Mouse (Mus musculus): ENCODE data around the gene Tcf19. TPM values are rescaled to one million over a fixed set of nuclear protein-coding genes. Genes with fewer than 3 reads are reported as not detected.
A peak's percentile ranks its signal among the peaks of the same experiment; 100 is the strongest.

The Tcf19 gene
- polyA plus RNA-seq, 1 experiment from 2014 or later, result 34.1 TPM

DNA sequence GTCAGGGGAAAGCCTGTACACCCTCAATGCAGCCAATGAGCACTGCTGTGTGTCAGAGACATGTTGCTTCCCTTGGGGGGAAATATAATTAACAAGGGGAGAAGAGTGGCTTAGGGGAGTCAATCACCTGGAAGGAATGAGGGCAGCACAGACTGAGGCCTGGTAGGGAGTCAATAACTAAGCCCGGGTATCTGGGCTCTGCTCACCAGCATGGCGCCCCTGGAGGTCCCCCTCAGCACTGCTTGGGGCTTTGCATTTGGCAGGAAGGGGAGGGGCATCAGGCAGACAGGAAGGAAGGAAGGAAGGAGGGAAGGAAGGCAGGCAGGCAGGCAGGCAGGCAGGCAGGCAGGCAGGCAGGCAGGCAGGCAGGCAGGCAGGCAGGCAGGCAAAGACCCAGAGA lies 30.8 kb upstream of the Tcf19 start:
- no peak overlapping the region for H3K9ac ChIP-seq
- H3K36me3 ChIP-seq, result no peaks in the 10 kb centered on the region
- H3K4me3 ChIP-seq, result no peak overlapping the region
- no peaks in the 10 kb centered on the region for H3K27me3 ChIP-seq (replicated peaks)
- no peaks in the 10 kb centered on the region for H3K9me3 ChIP-seq
- no peak for ATAC-seq (ENCODE audit: low FRiP score, low read depth)
- no peak overlapping the region for H3K27ac ChIP-seq
- no peak overlapping the region for H3K4me2 ChIP-seq (replicated peaks)
- peaks cover 4% of the 10 kb centered on the region for H3K4me1 ChIP-seq
- WGBS, result 62% methylated on average over 2 of the region's 2 CpGs

DNA sequence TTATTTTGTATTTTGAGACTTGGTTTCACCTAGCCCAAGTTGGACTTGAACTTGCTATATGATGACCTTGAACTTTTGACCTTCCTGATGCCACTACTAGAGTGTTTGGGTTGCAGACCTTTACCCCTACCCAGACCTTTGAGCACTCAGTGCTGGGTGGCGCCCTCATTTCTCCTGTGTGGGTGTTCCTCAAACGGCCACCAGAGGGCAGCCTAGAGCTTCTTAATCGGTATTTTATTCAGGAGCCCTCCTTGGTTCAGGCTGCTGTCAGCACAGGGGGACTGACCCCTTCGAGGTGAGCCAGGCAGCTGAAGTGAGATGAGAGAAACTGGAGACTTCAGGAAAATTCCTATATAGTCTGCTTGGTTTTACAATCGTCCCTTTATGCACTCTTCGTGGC lies 28.1 kb upstream of the Tcf19 start:
- H3K9me3 ChIP-seq, result no peaks in the 10 kb centered on the region
- 38% methylated on average over 6 of the region's 6 CpGs for WGBS
- no peak overlapping the region for H3K9ac ChIP-seq
- peaks cover 4% of the 10 kb centered on the region for H3K4me1 ChIP-seq
- no peak for ATAC-seq (ENCODE audit: low FRiP score, low read depth)
- no peaks in the 10 kb centered on the region for H3K27me3 ChIP-seq (replicated peaks)
- no peaks in the 10 kb centered on the region for H3K36me3 ChIP-seq
- no peak overlapping the region for H3K4me2 ChIP-seq (replicated peaks)
- no peak overlapping the region for H3K4me3 ChIP-seq
- no peak overlapping the region for H3K27ac ChIP-seq

DNA sequence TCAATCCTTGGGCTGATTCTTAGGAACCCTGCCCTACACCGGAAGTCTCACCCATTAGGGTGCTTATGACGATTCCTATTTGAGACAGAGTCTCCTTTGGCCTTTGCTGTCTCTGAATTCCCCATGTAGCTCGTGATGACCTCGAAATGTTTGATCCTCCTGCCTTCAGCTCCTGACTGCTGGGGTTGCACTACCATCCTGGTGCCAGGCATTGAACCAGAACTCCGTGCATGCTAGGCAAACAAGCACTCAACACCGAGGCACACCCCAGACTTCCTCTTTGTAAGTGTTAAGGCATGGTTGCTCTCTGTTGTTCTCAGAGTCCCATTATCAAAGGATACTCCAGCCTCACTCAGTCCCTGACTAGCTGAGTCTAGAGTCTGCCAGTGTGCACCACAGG lies 27.4 kb upstream of the Tcf19 start:
- no peaks in the 10 kb centered on the region for H3K9me3 ChIP-seq
- no peaks in the 10 kb centered on the region for H3K27me3 ChIP-seq (replicated peaks)
- WGBS, result 85% methylated on average over 6 of the region's 6 CpGs
- ATAC-seq (ENCODE audit: low FRiP score, low read depth), result no peak
- no peak overlapping the region for H3K9ac ChIP-seq
- no peaks in the 10 kb centered on the region for H3K36me3 ChIP-seq
- no peak overlapping the region for H3K4me2 ChIP-seq (replicated peaks)
- H3K27ac ChIP-seq, result no peak overlapping the region
- peaks cover 4% of the 10 kb centered on the region for H3K4me1 ChIP-seq
- H3K4me3 ChIP-seq, result no peak overlapping the region

DNA sequence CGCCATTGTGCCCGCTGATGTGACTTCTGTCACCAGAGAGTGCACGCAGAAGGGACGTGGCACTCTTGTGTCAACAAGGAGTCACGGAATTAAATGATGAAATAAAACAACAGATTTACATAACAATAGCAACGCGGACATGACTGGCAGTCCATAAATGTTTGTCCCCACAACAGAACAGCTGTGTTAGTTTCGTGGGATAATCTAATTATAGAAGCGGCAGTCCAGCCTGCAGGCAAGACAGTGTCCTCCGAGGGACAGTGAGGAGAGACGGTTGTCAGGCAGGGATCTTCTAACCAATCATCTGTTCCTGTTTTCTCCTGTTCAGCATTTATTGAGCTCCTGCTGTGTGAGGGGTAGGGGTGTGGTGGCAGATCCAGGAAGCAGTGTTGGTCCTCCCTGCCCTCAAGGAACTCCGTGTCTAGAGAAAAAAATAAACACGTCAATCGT lies 26.8 kb upstream of the Tcf19 start:
- no peaks in the 10 kb centered on the region for H3K27me3 ChIP-seq (replicated peaks)
- peak overlapping the region; percentile 15; the same call in 1 of the 2 replicates for H3K4me2 ChIP-seq (replicated peaks)
- 28% methylated on average over 14 of the region's 14 CpGs for WGBS
- peaks cover 4% of the 10 kb centered on the region for H3K4me1 ChIP-seq
- H3K9me3 ChIP-seq, result no peaks in the 10 kb centered on the region
- no peak overlapping the region for H3K9ac ChIP-seq
- no peaks in the 10 kb centered on the region for H3K36me3 ChIP-seq
- H3K4me3 ChIP-seq, result no peak overlapping the region
- no peak overlapping the region for H3K27ac ChIP-seq
- peak; percentile 65 for ATAC-seq (ENCODE audit: low FRiP score, low read depth)

DNA sequence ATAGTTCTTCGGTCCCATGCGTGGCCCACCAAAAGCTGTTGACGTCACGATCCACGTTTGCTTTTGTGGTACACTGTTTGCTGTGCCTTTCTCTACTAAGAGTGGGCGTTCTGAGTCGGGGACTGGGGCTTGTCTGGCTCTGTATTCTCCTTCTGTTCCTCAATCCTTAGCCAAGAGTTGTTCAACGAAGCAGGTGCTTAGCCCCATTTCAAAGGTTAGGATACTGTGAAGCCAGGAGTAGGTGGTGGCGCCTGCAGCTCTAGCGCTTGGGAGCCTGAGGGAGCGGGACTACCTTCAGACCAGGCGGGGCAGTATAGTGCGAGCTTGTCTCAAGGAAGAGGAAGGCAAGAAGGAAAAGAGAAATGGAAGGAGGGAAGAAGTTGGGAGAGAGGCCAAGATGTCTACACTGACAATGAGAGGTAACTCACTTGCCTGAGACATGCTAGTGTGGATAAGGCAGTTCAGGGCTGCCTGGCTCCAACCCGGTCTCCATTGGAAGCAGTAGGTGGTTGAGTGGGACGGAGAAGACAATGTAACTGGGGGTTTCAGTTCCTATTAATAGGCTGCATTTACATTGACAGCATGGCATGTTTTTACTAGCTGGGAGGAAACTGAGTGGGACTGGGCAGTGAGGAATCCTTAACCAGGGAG lies 26.3 kb upstream of the Tcf19 start:
- 0 out of 2 replicates have a peak overlapping the region, but pooled peaks have one; percentile 0 for H3K27ac ChIP-seq
- H3K4me3 ChIP-seq, result no peak overlapping the region
- peak; percentile 48 for ATAC-seq (ENCODE audit: low FRiP score, low read depth)
- peak overlapping the region; percentile 15; the same call in 1 of the 2 replicates for H3K4me2 ChIP-seq (replicated peaks)
- H3K36me3 ChIP-seq, result no peaks in the 10 kb centered on the region
- H3K27me3 ChIP-seq (replicated peaks), result no peaks in the 10 kb centered on the region
- no peak overlapping the region for H3K9ac ChIP-seq
- H3K4me1 ChIP-seq, result peaks cover 4% of the 10 kb centered on the region
- H3K9me3 ChIP-seq, result no peaks in the 10 kb centered on the region
- 79% methylated on average over 15 of the region's 15 CpGs for WGBS

DNA sequence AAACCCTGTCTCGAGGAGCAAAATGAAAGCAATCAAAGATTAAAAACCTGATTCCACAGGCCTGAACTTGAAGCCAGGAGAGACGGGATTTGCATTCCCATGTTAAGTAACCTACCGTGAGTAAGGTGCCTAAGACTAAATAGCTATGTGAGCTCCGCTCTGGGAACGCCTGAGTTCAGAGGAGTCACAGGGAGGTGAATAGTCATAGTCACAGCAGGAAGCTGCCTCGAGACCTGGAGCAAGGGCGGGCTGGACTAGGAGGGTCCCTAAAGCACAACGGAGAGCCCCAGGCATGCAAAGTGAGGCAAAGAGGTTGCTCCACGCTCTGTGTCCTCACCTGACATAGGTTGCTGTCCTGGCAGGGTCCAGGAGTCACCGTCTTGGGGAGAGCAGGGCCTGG lies 22.9 kb upstream of the Tcf19 start:
- Histone ChIP-seq H3K36me3 (no peaks in the 10 kb centered on the region), H3K9ac (no peak overlapping the region), H3K4me2 (replicated peaks) (no peak overlapping the region), H3K9me3 (no peaks in the 10 kb centered on the region), H3K4me1 (no peaks in the 10 kb centered on the region), H3K4me3 (no peak overlapping the region), H3K27me3 (replicated peaks) (no peaks in the 10 kb centered on the region), H3K27ac (no peak overlapping the region)
- WGBS, result 53% methylated on average over 10 of the region's 10 CpGs
- ATAC-seq (ENCODE audit: low FRiP score, low read depth), result no peak

DNA sequence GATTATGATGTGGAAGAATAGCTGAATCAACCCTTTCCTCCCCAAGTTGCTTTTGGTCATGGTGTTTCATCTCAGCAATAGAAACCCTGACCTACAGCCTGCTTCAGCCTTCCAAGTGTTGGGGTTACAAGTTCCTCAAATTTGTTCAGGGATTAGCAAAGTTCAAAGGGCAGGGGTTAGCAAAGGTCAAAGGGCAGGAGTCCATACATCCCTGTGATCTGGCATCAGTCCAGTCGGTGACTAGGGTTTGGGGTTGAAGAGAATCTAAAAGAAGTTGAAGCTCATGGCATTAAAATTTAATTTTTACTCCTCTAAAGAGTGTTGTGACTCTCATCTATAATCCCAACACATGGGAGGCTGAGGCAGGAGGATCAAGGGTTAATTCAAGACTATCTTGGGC lies 21.9 kb upstream of the Tcf19 start:
- H3K9ac ChIP-seq, result no peak overlapping the region
- no peaks in the 10 kb centered on the region for H3K27me3 ChIP-seq (replicated peaks)
- no peak overlapping the region for H3K4me3 ChIP-seq
- H3K36me3 ChIP-seq, result no peaks in the 10 kb centered on the region
- H3K4me2 ChIP-seq (replicated peaks), result no peak overlapping the region
- WGBS, result 88% methylated on average over 1 of the region's 1 CpGs
- H3K4me1 ChIP-seq, result no peaks in the 10 kb centered on the region
- no peaks in the 10 kb centered on the region for H3K9me3 ChIP-seq
- no peak overlapping the region for H3K27ac ChIP-seq
- no peak for ATAC-seq (ENCODE audit: low FRiP score, low read depth)

DNA sequence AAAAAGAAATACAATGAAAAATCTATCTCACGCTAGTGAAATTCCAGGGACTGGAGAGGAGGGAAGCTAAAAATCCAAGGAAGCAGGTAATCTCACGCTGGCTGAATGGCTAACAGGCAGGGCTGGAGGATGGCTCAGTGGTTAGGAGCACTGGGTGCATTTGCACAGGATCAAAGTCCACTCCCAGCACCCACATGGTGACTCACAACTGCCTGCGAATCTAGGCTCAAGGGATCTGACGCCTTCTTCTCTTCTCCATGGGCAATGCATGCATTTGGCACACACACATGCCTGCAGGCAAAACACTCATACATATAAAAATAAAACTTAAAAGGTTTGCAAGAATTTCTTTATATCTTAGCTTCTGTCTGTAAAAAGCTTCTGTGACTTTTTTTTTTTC lies 20.8 kb upstream of the Tcf19 start:
- Histone ChIP-seq H3K36me3 (no peaks in the 10 kb centered on the region), H3K9me3 (no peaks in the 10 kb centered on the region), H3K27me3 (replicated peaks) (0 out of 2 replicates have a peak, but pooled peaks cover 3% of the 10 kb centered on the region), H3K4me1 (no peaks in the 10 kb centered on the region), H3K4me2 (replicated peaks) (no peak overlapping the region), H3K9ac (no peak overlapping the region), H3K27ac (no peak overlapping the region), H3K4me3 (no peak overlapping the region)
- no peak for ATAC-seq (ENCODE audit: low FRiP score, low read depth)
- 92% methylated on average over 4 of the region's 4 CpGs for WGBS

DNA sequence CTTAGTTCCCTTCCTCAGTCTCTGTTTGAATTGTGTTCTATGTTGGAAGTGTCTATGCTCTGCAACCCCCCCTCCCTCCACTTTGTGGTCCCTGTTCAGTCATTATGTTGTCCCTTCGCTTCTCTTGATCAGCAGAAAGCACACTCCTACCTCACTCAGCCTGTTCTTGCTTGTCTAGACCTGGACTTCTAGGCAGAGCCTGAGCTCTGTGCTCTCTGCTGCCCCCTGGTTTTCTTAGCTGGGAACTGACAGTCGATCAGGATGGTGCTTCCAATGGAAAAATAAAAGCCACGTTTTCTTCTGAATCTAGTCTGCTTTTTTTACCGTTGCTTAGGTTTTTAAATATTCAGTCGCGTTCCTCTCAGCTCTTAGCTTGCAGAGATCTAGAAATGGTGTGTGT lies 17.7 kb upstream of the Tcf19 start:
- H3K9me3 ChIP-seq, result no peaks in the 10 kb centered on the region
- no peak overlapping the region for H3K4me2 ChIP-seq (replicated peaks)
- 16% methylated on average over 6 of the region's 6 CpGs for WGBS
- no peak overlapping the region for H3K9ac ChIP-seq
- no peak overlapping the region for H3K4me3 ChIP-seq
- ATAC-seq (ENCODE audit: low FRiP score, low read depth), result no peak; the same call in 1 of the 2 replicates
- 0 out of 2 replicates have a peak, but pooled peaks cover 3% of the 10 kb centered on the region for H3K27me3 ChIP-seq (replicated peaks)
- no peaks in the 10 kb centered on the region; the same call in 1 of the 2 replicates for H3K4me1 ChIP-seq
- H3K27ac ChIP-seq, result no peak overlapping the region
- peaks cover 10% of the 10 kb centered on the region for H3K36me3 ChIP-seq

DNA sequence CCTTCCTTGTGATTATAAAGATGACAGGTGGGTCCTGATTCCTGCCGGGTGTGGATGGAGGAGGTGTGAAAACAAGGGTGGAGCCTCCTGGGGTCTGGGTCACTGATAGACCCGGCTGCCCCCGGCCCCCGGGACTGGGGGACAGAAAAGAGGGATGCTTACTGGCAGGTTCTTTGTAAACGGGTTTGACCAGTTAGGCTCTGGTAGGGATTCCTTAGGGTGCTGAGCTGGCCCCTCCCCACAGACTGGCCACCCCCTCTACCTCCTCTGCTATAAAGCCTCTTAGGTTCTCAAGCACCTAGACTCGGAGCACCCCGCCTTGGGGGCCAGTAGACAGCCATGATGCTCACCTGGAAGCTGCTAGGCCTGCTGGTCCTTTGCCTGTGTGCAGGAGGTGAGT lies 16.3 kb upstream of the Tcf19 start, which contains the start of gene Psors1c2:
Gene Psors1c2 (plus strand): TSS at position 301 of the 400 bp plus-strand sequence.
- Histone ChIP-seq H3K27ac (no peak within 1 kb of the TSS), H3K4me3 (no peak within 1 kb of the TSS), H3K9ac (no peak within 1 kb of the TSS), H3K9me3 (no peaks in the 10 kb centered on the region), H3K27me3 (replicated peaks) (0 out of 2 replicates have a peak, but pooled peaks cover 3% of the 10 kb centered on the region), H3K4me2 (replicated peaks) (no peak within 1 kb of the TSS), H3K4me1 (no peaks in the 10 kb centered on the region; the same call in 1 of the 2 replicates), H3K36me3 (peaks cover 16% of the 10 kb centered on the region)
- ATAC-seq (ENCODE audit: low FRiP score, low read depth), result no peak
- WGBS, result 40% methylated on average over 7 of the region's 7 CpGs

DNA sequence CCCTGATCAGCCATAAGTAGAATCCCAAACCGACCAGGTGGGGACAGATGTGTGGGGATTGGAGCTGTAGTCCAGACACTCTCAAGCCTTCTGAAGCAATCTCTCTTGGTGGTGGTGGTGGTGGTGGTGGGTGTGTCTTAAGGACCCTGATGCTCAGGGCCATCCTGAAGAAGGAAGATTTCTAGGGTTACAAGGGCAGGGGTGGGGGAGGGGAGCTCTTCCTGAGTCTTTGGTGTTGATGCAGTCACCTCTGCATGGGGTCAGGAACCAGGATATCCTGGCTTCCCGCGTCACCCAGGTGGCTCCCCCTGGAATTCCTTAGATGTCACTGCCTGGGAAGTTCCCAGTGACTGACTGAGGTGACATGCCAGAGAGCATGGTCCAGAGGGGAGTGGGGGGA lies 15.7 kb upstream of the Tcf19 start:
- H3K4me3 ChIP-seq, result no peak overlapping the region
- WGBS, result 8% methylated on average over 3 of the region's 3 CpGs
- ATAC-seq (ENCODE audit: low FRiP score, low read depth), result no peak

DNA sequence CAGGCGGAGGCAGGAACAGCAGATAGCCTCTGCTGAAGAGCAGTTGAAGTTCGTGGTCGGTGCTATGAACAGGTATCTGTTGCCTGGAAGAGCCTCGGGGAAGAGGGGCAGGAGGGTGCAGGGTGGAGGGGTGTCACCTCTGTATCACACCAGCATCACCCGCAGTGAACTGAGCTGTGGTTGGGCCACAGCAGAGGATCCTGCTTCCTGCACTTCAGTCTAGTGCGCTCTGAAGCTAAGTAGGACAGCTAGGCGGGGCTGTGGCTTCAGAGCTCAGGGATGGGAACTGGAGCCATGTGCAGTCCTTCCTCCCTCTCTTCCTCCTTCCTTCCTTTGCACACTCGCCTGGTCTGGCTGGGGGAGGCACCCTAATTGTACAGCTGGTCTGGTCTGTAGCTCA lies 10.0 kb upstream of the Tcf19 start:
- H3K27ac ChIP-seq, result no peak overlapping the region
- no peak overlapping the region for H3K4me2 ChIP-seq (replicated peaks)
- no peaks in the 10 kb centered on the region for H3K9me3 ChIP-seq
- no peak for ATAC-seq (ENCODE audit: low FRiP score, low read depth)
- WGBS, result 80% methylated on average over 8 of the region's 8 CpGs
- H3K9ac ChIP-seq, result no peak overlapping the region
- peaks cover 40% of the 10 kb centered on the region for H3K36me3 ChIP-seq
- no peak overlapping the region for H3K4me3 ChIP-seq
- H3K27me3 ChIP-seq (replicated peaks), result no peaks in the 10 kb centered on the region
- no peaks in the 10 kb centered on the region; the same call in 1 of the 2 replicates for H3K4me1 ChIP-seq

More for the DNA sequence above, 15.7 kb upstream of the Tcf19 start:
- Histone ChIP-seq H3K9me3 (no peaks in the 10 kb centered on the region), H3K27ac (no peak overlapping the region), H3K4me1 (no peaks in the 10 kb centered on the region; the same call in 1 of the 2 replicates), H3K4me2 (replicated peaks) (no peak overlapping the region), H3K36me3 (peaks cover 16% of the 10 kb centered on the region), H3K27me3 (replicated peaks) (0 out of 2 replicates have a peak, but pooled peaks cover 3% of the 10 kb centered on the region), H3K9ac (no peak overlapping the region)

DNA sequence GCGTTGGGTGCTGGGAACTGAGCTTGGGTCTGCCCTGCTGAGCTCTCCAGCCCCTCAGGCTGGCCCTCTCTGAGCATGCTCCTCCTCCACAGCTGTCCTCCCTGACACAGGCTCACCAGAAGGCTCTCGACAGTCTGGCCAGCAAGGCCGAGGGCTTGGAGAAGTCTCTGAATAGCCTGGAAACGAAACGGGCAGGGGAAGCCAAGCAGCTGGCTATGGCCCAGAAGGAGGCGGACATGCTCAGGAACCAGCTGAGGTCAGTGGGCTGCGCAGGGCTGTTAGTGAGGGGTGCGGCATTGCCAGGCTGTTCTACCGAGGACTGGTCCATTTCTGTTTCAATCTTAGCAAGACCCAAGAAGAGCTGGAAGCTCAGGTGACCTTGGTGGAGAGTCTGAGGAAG lies 7.7 kb upstream of the Tcf19 start:
- WGBS, result 89% methylated on average over 9 of the region's 9 CpGs
- H3K4me1 ChIP-seq, result no peaks in the 10 kb centered on the region
- H3K9ac ChIP-seq, result no peak overlapping the region
- no peak overlapping the region for H3K4me3 ChIP-seq
- no peak overlapping the region for H3K4me2 ChIP-seq (replicated peaks)
- no peaks in the 10 kb centered on the region for H3K27me3 ChIP-seq (replicated peaks)
- no peak for ATAC-seq (ENCODE audit: low FRiP score, low read depth)
- H3K27ac ChIP-seq, result no peak overlapping the region
- no peaks in the 10 kb centered on the region for H3K9me3 ChIP-seq
- H3K36me3 ChIP-seq, result peaks cover 31% of the 10 kb centered on the region

Data from neural tube, embryonic 12.5 days (tissue).